Mouse (Mus musculus) kidney, embryonic 14.5 days (tissue): ENCODE measurements around the gene Mrps18b. TPM values are rescaled to one million over a fixed set of nuclear protein-coding genes. Genes with fewer than 3 reads are reported as not detected.
A peak's percentile ranks its signal among the peaks of the same experiment; 100 is the strongest.

ENCODE experiments used
- ATAC-seq: fragments of 200-750 bp; cut with Nextera tagmentation; 2 replicates; pipeline ENCODE4 v1.8.0; 2017; ENCODE audit warnings: moderate number of reproducible peaks, mild to moderate bottlenecking, moderate TSS enrichment, moderate library complexity; ENCODE audit not compliant: low FRiP score, low TSS enrichment
- H3K27ac ChIP-seq: fragments of 300-500 bp; sonication (generic); 2 replicates; pipeline ENCODE4 v1.5.1; 2014; ENCODE audit warnings: low read depth, mild to moderate bottlenecking, low read length, moderate library complexity, mixed read lengths
- H3K27me3 ChIP-seq: fragments of 300-500 bp; sonication (generic); 2 replicates; pipeline ENCODE4 v1.6.1; 2014; ENCODE audit warnings: mild to moderate bottlenecking, low read length; ENCODE audit not compliant: control insufficient read depth, insufficient read depth
- H3K36me3 ChIP-seq: fragments of 300-500 bp; sonication (generic); 2 replicates; pipeline ENCODE4 v1.6.1; 2014; ENCODE audit warnings: low read length, mixed read lengths; ENCODE audit not compliant: control insufficient read depth, insufficient read depth
- H3K4me1 ChIP-seq: fragments of 300-500 bp; sonication (generic); 2 replicates; pipeline ENCODE4 v1.6.1; 2014; ENCODE audit warnings: low read length, mixed read lengths; ENCODE audit not compliant: control insufficient read depth, insufficient read depth
- H3K4me2 ChIP-seq: fragments of 300-500 bp; sonication (generic); replicated peaks from 2 replicates; pipeline ENCODE4 v1.6.1; 2014; ENCODE audit warnings: low read depth, mild to moderate bottlenecking, low read length
- H3K4me3 ChIP-seq: fragments of 300-500 bp; sonication (generic); 2 replicates; pipeline ENCODE4 v1.5.1; 2014; ENCODE audit warnings: mild to moderate bottlenecking, low read length
- H3K9ac ChIP-seq: fragments of 300-500 bp; sonication (generic); 2 replicates; pipeline ENCODE4 v1.6.1; 2014; ENCODE audit warnings: low read depth, mild to moderate bottlenecking, low read length, moderate library complexity
- H3K9me3 ChIP-seq: fragments of 300-500 bp; sonication (generic); 2 replicates; pipeline ENCODE4 v1.6.1; 2016; ENCODE audit warnings: low read length; ENCODE audit not compliant: control insufficient read depth
- WGBS: fragments of 180-500 bp; shearing (Covaris S2); extraction: QIAGEN DNeasy Blood & Tissue Kit; methylation state at CpG from one replicate; pipeline ENCODE4 v1.1.7; 2014; 5-methylcytosine and 5-hydroxymethylcytosine counted together
- polyA plus RNA-seq: library from polyadenylated mRNA; unstranded; fragments of >200 nt; fragmentation: Nextera tagmentation; extraction: Ambion mirVana; gene quantifications from 2 replicates; pipeline ENCODE4 v1.2.1, GENCODE M21; 2014

Mrps18b gene
- polyA plus RNA-seq, 1 experiment from 2014 or later = 101 TPM

- no peaks in the 10 kb centered on the region for H3K27me3 ChIP-seq
- 78% methylated on average over 8 of the region's 8 CpGs for WGBS
- no peak for ATAC-seq
- H3K4me2 ChIP-seq = peak overlapping the region; percentile 58; the same call in 1 of the 2 replicates
- no peaks in the 10 kb centered on the region for H3K9me3 ChIP-seq
- peak overlapping the region; percentile 74; the same call in 1 of the 2 replicates for H3K27ac ChIP-seq
- peaks cover 33% of the 10 kb centered on the region for H3K4me1 ChIP-seq
- H3K9ac ChIP-seq = 0 out of 2 replicates have a peak overlapping the region, but pooled peaks have one; percentile 8
- H3K4me3 ChIP-seq = peak overlapping the region; percentile 54; the same call in 1 of the 2 replicates
- peaks cover 27% of the 10 kb centered on the region for H3K36me3 ChIP-seq
Observed at GRCm38 (mm10) chr17:35870884-35871696, 45.1 kb downstream of the Mrps18b start.

GRCm38 (mm10) chr17:35870151-35870883 lies 45.9 kb downstream of the Mrps18b start:
- 57% methylated on average over 9 of the region's 9 CpGs for WGBS
- no peaks in the 10 kb centered on the region for H3K9me3 ChIP-seq
- no peaks in the 10 kb centered on the region for H3K27me3 ChIP-seq
- peak overlapping the region; percentile 54 for H3K4me3 ChIP-seq
- H3K4me1 ChIP-seq = peaks cover 33% of the 10 kb centered on the region
- H3K36me3 ChIP-seq = peaks cover 23% of the 10 kb centered on the region; the same call in 1 of the 2 replicates
- 0 out of 2 replicates have a peak overlapping the region, but pooled peaks have one; percentile 8 for H3K9ac ChIP-seq
- peak overlapping the region; percentile 58 for H3K4me2 ChIP-seq
- ATAC-seq = no peak
- H3K27ac ChIP-seq = peak overlapping the region; percentile 74; the same call in 1 of the 2 replicates

GRCm38 (mm10) chr17:35869346-35870067 lies 46.7 kb downstream of the Mrps18b start:
- H3K27ac ChIP-seq = peak overlapping the region; percentile 74
- peaks cover 39% of the 10 kb centered on the region for H3K4me1 ChIP-seq
- WGBS = 1% methylated on average over 7 of the region's 7 CpGs
- H3K4me3 ChIP-seq = peak overlapping the region; percentile 54
- peak overlapping the region; percentile 58 for H3K4me2 ChIP-seq
- H3K27me3 ChIP-seq = no peaks in the 10 kb centered on the region
- H3K9me3 ChIP-seq = no peaks in the 10 kb centered on the region
- peaks cover 14% of the 10 kb centered on the region; the same call in 1 of the 2 replicates for H3K36me3 ChIP-seq
- ATAC-seq = no peak
- H3K9ac ChIP-seq = peak overlapping the region; percentile 60

GRCm38 (mm10) chr17:35868961-35869345 lies 47.2 kb downstream of the Mrps18b start:
- ATAC-seq = no peak
- peak overlapping the region; percentile 74; the same call in 1 of the 2 replicates for H3K27ac ChIP-seq
- H3K27me3 ChIP-seq = no peaks in the 10 kb centered on the region
- 5% methylated on average over 7 of the region's 7 CpGs for WGBS
- no peaks in the 10 kb centered on the region for H3K9me3 ChIP-seq
- peak overlapping the region; percentile 54 for H3K4me3 ChIP-seq
- peak overlapping the region; percentile 58 for H3K4me2 ChIP-seq
- peaks cover 10% of the 10 kb centered on the region; the same call in 1 of the 2 replicates for H3K36me3 ChIP-seq
- peak overlapping the region; percentile 60 for H3K9ac ChIP-seq
- H3K4me1 ChIP-seq = peaks cover 41% of the 10 kb centered on the region

GRCm38 (mm10) chr17:35868165-35868820 lies 47.9 kb downstream of the Mrps18b start:
- no peaks in the 10 kb centered on the region for H3K9me3 ChIP-seq
- no peaks in the 10 kb centered on the region for H3K27me3 ChIP-seq
- peak overlapping the region; percentile 58 for H3K4me2 ChIP-seq
- no peak for ATAC-seq
- peaks cover 41% of the 10 kb centered on the region for H3K4me1 ChIP-seq
- H3K4me3 ChIP-seq = peak overlapping the region; percentile 54
- H3K27ac ChIP-seq = peak overlapping the region; percentile 91; the same call in 1 of the 2 replicates
- H3K36me3 ChIP-seq = peaks cover 9% of the 10 kb centered on the region; the same call in 1 of the 2 replicates
- H3K9ac ChIP-seq = peak overlapping the region; percentile 60
- 24% methylated on average over 14 of the region's 17 CpGs for WGBS

GRCm38 (mm10) chr17:35866911-35867890 lies 49.0 kb downstream of the Mrps18b start:
- no peaks in the 10 kb centered on the region for H3K27me3 ChIP-seq
- 11% methylated on average over 26 of the region's 26 CpGs for WGBS
- 0 out of 2 replicates have a peak, but pooled peaks cover 3% of the 10 kb centered on the region for H3K36me3 ChIP-seq
- peak overlapping the region; percentile 60 for H3K9ac ChIP-seq
- H3K4me3 ChIP-seq = peak overlapping the region; percentile 54
- peak overlapping the region; percentile 91 for H3K27ac ChIP-seq
- peak overlapping the region; percentile 58 for H3K4me2 ChIP-seq
- peaks cover 41% of the 10 kb centered on the region for H3K4me1 ChIP-seq
- ATAC-seq = no peak
- H3K9me3 ChIP-seq = no peaks in the 10 kb centered on the region

- peak overlapping the region; percentile 91 for H3K27ac ChIP-seq
- H3K4me2 ChIP-seq = peak overlapping the region; percentile 58
- peak overlapping the region; percentile 54 for H3K4me3 ChIP-seq
- peaks cover 41% of the 10 kb centered on the region for H3K4me1 ChIP-seq
- H3K9me3 ChIP-seq = no peaks in the 10 kb centered on the region
- 0 out of 2 replicates have a peak, but pooled peaks cover 3% of the 10 kb centered on the region for H3K36me3 ChIP-seq
- no peaks in the 10 kb centered on the region for H3K27me3 ChIP-seq
- ATAC-seq = peak; percentile 50
- H3K9ac ChIP-seq = peak overlapping the region; percentile 60
- under 1% methylated on average over 35 of the region's 38 CpGs for WGBS
Observed at GRCm38 (mm10) chr17:35866281-35866831, 49.8 kb downstream of the Mrps18b start.
